Mouse (Mus musculus): ENCODE data around the gene Stk11.

DNA sequence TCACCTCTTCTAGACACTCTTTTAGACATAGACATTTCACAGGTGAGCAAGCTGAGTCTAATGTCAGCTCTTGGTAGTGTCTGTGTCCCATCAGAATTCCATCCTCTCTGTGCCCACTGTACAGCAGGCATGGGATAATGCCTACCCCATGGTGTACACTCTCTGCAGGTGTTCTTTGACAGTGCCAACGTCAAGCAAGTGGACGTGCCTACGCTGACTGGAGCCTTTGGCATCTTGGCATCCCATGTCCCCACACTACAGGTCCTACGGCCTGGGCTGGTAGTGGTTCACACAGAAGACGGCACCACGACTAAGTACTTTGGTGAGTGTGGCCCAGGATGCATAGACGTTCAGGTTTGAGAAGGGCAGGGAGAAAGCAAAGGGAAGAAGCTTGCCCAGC is 28.1 kb downstream of the Stk11 start:
- no peak for TF ChIP-seq ZNF384 (IDR thresholded peaks at IDR 0.05; ENCODE audit: low read depth, low read length)
- TF ChIP-seq MAFK (IDR thresholded peaks at IDR 0.05; ENCODE audit: insufficient read depth, low read depth, low read length) = no peak
- TF ChIP-seq ZC3H11A (IDR thresholded peaks at IDR 0.05; ENCODE audit: borderline replicate concordance, low read depth, low read length) = no peak
- no peak for TF ChIP-seq HCFC1 (IDR thresholded peaks at IDR 0.05; ENCODE audit: borderline replicate concordance, insufficient read depth, low read length)
